Mouse (Mus musculus) midbrain, embryonic 14.5 days (tissue): ENCODE results near the gene Cdt1. TPM values are rescaled to one million over a fixed set of nuclear protein-coding genes. Genes with fewer than 3 reads are reported as not detected.
A peak's percentile ranks its signal among the peaks of the same experiment; 100 is the strongest.
"Not testable (repeated sequence)": the region's sequence is repeated elsewhere in the genome, so short reads cannot be mapped to it uniquely, and the experiment has no call there.

Experiments used
- ATAC-seq: fragments of 200-750 bp; cut with Nextera tagmentation; 2 replicates; pipeline ENCODE4 v1.8.0; 2017; ENCODE audit warnings: moderate number of reproducible peaks, moderate library complexity; ENCODE audit not compliant: low FRiP score, low TSS enrichment
- DNase-seq: peaks from one replicate; pipeline ENCODE4 v3.0.0-alpha.2; 2015
- H3K27ac ChIP-seq: fragments of 300-500 bp; sonication (generic); replicated peaks from 2 replicates; pipeline ENCODE4 v1.5.1; 2014; ENCODE audit warnings: mild to moderate bottlenecking, low read depth, low read length, moderate library complexity
- H3K27me3 ChIP-seq: fragments of 300-500 bp; sonication (generic); 2 replicates; pipeline ENCODE4 v1.6.1; 2014; ENCODE audit warnings: low read length, control low read depth, mixed read lengths; ENCODE audit not compliant: control insufficient read depth, insufficient read depth
- H3K36me3 ChIP-seq: fragments of 300-500 bp; sonication (generic); 2 replicates; pipeline ENCODE4 v1.6.1; 2014; ENCODE audit warnings: low read length, control low read depth; ENCODE audit not compliant: control insufficient read depth, insufficient read depth
- H3K4me1 ChIP-seq: fragments of 300-500 bp; sonication (generic); 2 replicates; pipeline ENCODE4 v1.6.1; 2014; ENCODE audit warnings: mild to moderate bottlenecking, antibody characterized with exemption, low read length, control low read depth; ENCODE audit not compliant: control insufficient read depth, insufficient read depth
- H3K4me2 ChIP-seq: fragments of 300-500 bp; sonication (generic); 2 replicates; pipeline ENCODE4 v1.6.1; 2014; ENCODE audit warnings: mild to moderate bottlenecking, low read length, moderate library complexity
- H3K4me3 ChIP-seq: fragments of 300-500 bp; sonication (generic); replicated peaks from 2 replicates; pipeline ENCODE4 v1.5.1; 2014; ENCODE audit warnings: low read depth, low read length
- H3K9ac ChIP-seq: fragments of 300-500 bp; sonication (generic); replicated peaks from 2 replicates; pipeline ENCODE4 v1.6.1; 2014; ENCODE audit warnings: mild to moderate bottlenecking, low read length, moderate library complexity
- H3K9me3 ChIP-seq: fragments of 300-500 bp; sonication (generic); 2 replicates; pipeline ENCODE4 v1.6.1; 2016; ENCODE audit warnings: low read length, control low read depth, mixed read lengths; ENCODE audit not compliant: control insufficient read depth
- WGBS: fragments of 180-500 bp; shearing (Covaris S2); extraction: QIAGEN DNeasy Blood & Tissue Kit; methylation state at CpG from one replicate; pipeline ENCODE4 v1.1.7; 2014; 5-methylcytosine and 5-hydroxymethylcytosine counted together
- polyA plus RNA-seq: library from polyadenylated mRNA; unstranded; fragments of >200 nt; fragmentation: Nextera tagmentation; extraction: Ambion mirVana; gene quantifications from 2 replicates; pipeline ENCODE4 v1.2.1, GENCODE M21; 2014

The Cdt1 gene
- polyA plus RNA-seq, 1 experiment from 2014 or later, result 7.6 TPM

- peak overlapping the region; percentile 85 for H3K4me2 ChIP-seq
- H3K27me3 ChIP-seq, result no peaks in the 10 kb centered on the region
- ATAC-seq (no peak), DNase-seq (no peak)
- H3K9me3 ChIP-seq, result no peaks in the 10 kb centered on the region
- H3K36me3 ChIP-seq, result peaks cover 21% of the 10 kb centered on the region
- no peak overlapping the region for H3K27ac ChIP-seq
- H3K9ac ChIP-seq, result peak overlapping the region; percentile 1; the same call in 1 of the 2 replicates
- H3K4me1 ChIP-seq, result peaks cover 11% of the 10 kb centered on the region
- H3K4me3 ChIP-seq, result peak overlapping the region; percentile 60
- 14% methylated on average over 10 of the region's 10 CpGs for WGBS
These were observed 1.1 kb downstream of the Cdt1 start for GRCm38 (mm10) chr8:122568881-122569309.

GRCm38 (mm10) chr8:122569329-122569728, 1.5 kb downstream of the Cdt1 start:
- ATAC-seq (no peak), DNase-seq (no peak)
- peak overlapping the region; percentile 1; the same call in 1 of the 2 replicates for H3K9ac ChIP-seq
- H3K9me3 ChIP-seq, result no peaks in the 10 kb centered on the region
- H3K4me2 ChIP-seq, result peak overlapping the region; percentile 85
- peaks cover 11% of the 10 kb centered on the region for H3K4me1 ChIP-seq
- no peak overlapping the region for H3K27ac ChIP-seq
- no peaks in the 10 kb centered on the region for H3K27me3 ChIP-seq
- WGBS, result 72% methylated on average over 9 of the region's 9 CpGs
- H3K4me3 ChIP-seq, result peak overlapping the region; percentile 60; the same call in 1 of the 2 replicates
- peaks cover 21% of the 10 kb centered on the region for H3K36me3 ChIP-seq

- no peak for ATAC-seq
- no peak overlapping the region for H3K27ac ChIP-seq
- no peak overlapping the region for H3K4me2 ChIP-seq
- H3K4me1 ChIP-seq, result peaks cover 13% of the 10 kb centered on the region
- DNase-seq, result no peak
- H3K4me3 ChIP-seq, result no peak overlapping the region
- 94% methylated on average over 16 of the region's 16 CpGs for WGBS
- no peak overlapping the region for H3K9ac ChIP-seq
- H3K36me3 ChIP-seq, result peaks cover 26% of the 10 kb centered on the region
- no peaks in the 10 kb centered on the region for H3K9me3 ChIP-seq
- H3K27me3 ChIP-seq, result no peaks in the 10 kb centered on the region
These were observed 2.2 kb downstream of the Cdt1 start for GRCm38 (mm10) chr8:122569996-122570395.

- DNase-seq (no peak), ATAC-seq (no peak)
- Histone ChIP-seq H3K27ac (no peak overlapping the region), H3K9me3 (no peaks in the 10 kb centered on the region), H3K27me3 (no peaks in the 10 kb centered on the region), H3K36me3 (peaks cover 26% of the 10 kb centered on the region), H3K9ac (no peak overlapping the region), H3K4me2 (no peak overlapping the region), H3K4me3 (no peak overlapping the region), H3K4me1 (peaks cover 24% of the 10 kb centered on the region)
- WGBS, result 92% methylated on average over 11 of the region's 11 CpGs
These were observed 3.3 kb downstream of the Cdt1 start for GRCm38 (mm10) chr8:122571153-122571552.

GRCm38 (mm10) chr8:122571750-122572267, 4.0 kb downstream of the Cdt1 start:
- no peak for DNase-seq
- Histone ChIP-seq H3K9ac (no peak overlapping the region), H3K27ac (no peak overlapping the region), H3K4me1 (peaks cover 21% of the 10 kb centered on the region), H3K4me3 (no peak overlapping the region), H3K36me3 (peaks cover 26% of the 10 kb centered on the region), H3K4me2 (no peak overlapping the region), H3K27me3 (no peaks in the 10 kb centered on the region), H3K9me3 (no peaks in the 10 kb centered on the region)
- no peak for ATAC-seq
- 95% methylated on average over 17 of the region's 17 CpGs for WGBS

- Histone ChIP-seq H3K9me3 (no peaks in the 10 kb centered on the region), H3K4me1 (peaks cover 21% of the 10 kb centered on the region), H3K4me3 (no peak overlapping the region), H3K4me2 (no peak overlapping the region), H3K27ac (no peak overlapping the region), H3K9ac (no peak overlapping the region), H3K36me3 (peaks cover 26% of the 10 kb centered on the region), H3K27me3 (no peaks in the 10 kb centered on the region)
- DNase-seq (no peak), ATAC-seq (no peak)
- WGBS, result 94% methylated on average over 3 of the region's 3 CpGs
These were observed 4.9 kb downstream of the Cdt1 start for GRCm38 (mm10) chr8:122572751-122573150.

- not testable (repeated sequence) for H3K9me3 ChIP-seq, DNase-seq, H3K27ac ChIP-seq, H3K4me3 ChIP-seq, ATAC-seq, H3K4me2 ChIP-seq, H3K9ac ChIP-seq, H3K27me3 ChIP-seq
- Histone ChIP-seq H3K4me1 (peaks cover 21% of the 10 kb centered on the region), H3K36me3 (peaks cover 26% of the 10 kb centered on the region)
- WGBS, result 13% methylated on average over 4 of the region's 4 CpGs
These were observed 5.4 kb downstream of the Cdt1 start for GRCm38 (mm10) chr8:122573176-122573575.

GRCm38 (mm10) chr8:122573577-122573976, 5.8 kb downstream of the Cdt1 start:
- Histone ChIP-seq H3K27ac (no peak overlapping the region), H3K27me3 (no peaks in the 10 kb centered on the region), H3K36me3 (peaks cover 26% of the 10 kb centered on the region), H3K4me3 (no peak overlapping the region), H3K9me3 (no peaks in the 10 kb centered on the region), H3K4me1 (peaks cover 21% of the 10 kb centered on the region), H3K4me2 (no peak overlapping the region), H3K9ac (no peak overlapping the region)
- WGBS, result 46% methylated on average over 9 of the region's 9 CpGs
- DNase-seq (no peak), ATAC-seq (no peak)

- H3K9me3 ChIP-seq, result no peaks in the 10 kb centered on the region
- H3K36me3 ChIP-seq, result peaks cover 26% of the 10 kb centered on the region
- H3K27ac ChIP-seq, result no peak overlapping the region
- no peaks in the 10 kb centered on the region for H3K27me3 ChIP-seq
- no peak overlapping the region for H3K4me3 ChIP-seq
- H3K9ac ChIP-seq, result no peak overlapping the region
- 69% methylated on average over 3 of the region's 3 CpGs for WGBS
- ATAC-seq (no peak), DNase-seq (no peak)
- peaks cover 21% of the 10 kb centered on the region for H3K4me1 ChIP-seq
- H3K4me2 ChIP-seq, result no peak overlapping the region
These were observed 6.4 kb downstream of the Cdt1 start for GRCm38 (mm10) chr8:122574264-122574663.
